Mouse (Mus musculus): Measurements from ENCODE around the gene Lsamp.

The Lsamp gene

DNA sequence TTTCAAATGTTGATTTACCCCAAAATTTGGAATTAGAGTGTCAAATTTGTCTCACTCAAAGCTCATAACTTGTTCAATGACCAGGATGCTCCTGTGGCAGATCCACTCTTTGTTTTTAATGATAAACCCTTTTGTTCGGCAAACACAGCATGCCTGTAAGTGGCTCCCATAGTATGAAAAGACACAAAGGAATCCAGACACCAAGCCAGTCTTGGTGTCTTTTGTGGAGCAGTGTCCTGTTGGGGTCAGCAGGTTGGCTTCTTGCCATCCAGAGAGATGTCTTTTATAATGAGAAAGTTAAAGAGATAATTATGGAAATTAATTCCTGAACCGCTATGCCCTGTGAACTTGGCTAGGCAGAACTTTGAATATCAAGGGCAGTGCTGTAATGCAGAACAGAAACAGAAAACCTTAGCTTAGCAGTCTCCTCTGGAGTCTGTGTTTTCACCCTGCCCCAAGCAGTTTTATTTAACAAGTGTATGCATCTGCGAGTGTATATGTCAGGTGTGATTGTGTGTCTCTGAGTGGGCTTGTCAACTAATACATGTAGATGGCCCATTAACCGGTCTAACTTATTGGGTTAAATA lies 310.2 kb downstream of the Lsamp start:
- DNase-seq, result no peak

- no peak for DNase-seq
Measured at GRCm38 (mm10) chr16:40295240-40295639, 311.1 kb downstream of the Lsamp start.

DNA sequence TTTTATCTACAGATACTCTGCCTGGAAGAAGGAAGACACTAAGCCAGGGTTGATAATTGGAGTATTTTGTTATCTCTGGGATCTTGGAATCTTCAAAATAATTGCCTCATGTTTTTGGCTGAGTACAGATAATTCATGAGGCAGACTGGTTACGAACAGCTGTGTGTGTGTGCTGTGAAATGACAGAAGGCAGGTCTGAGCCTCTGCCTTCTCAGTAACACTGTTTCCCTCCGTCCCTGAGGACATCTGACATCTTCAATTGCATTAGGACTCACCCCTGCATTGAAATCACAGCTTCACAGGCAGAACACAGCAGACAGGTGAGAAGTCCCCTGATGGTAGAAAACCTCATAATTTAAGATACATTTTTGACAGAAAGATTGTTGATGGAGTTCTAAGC lies 323.5 kb downstream of the Lsamp start:
- no peak for DNase-seq

DNA sequence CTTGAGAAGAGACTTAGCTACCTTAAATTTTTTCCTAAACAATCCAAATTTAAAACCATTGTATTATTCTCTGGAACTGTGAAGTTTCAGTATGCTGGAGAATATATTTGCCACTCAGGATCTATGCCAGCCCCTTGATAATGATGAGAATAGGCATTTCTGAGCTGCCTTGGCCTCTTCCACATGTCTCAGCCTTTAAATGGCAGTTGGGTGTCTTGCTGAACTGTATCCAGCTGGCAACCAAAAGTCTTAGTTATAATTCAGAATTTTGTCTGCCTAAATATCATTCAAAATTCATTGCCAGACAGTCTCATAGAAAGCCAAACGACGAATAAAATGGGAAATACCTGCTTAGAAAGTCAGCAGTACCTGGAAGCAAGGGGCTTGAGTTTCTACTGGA lies 332.0 kb downstream of the Lsamp start:
- DNase-seq, result no peak

- no peak for DNase-seq
Measured at GRCm38 (mm10) chr16:40324811-40325210, 340.6 kb downstream of the Lsamp start.

DNA sequence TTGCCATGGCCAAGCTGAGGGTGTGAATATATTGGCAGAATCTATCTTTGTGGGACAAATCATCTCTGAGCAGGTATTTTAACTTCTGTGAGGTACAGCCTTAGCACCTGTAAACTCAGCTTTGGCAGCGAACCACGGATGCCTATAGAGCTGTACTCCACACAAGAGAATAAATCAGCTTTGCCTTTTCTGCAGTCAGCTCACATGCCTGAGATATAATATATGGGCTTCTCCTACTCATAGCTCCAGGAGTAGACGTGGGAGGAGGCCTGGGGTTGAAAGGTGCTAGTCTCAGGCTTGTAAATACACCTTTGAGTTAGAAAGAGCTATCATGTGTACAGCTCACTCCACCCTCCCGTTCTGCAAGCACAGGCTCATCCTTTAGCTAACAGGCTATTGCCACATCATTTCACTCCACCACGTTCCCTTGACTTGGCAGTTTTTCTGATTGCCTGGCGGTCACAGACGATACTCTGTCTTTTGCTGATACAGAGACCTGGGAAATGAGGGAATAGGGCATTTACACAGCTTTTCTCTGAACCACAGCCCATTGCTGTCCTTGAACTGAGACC lies 344.2 kb downstream of the Lsamp start:
- no peak for DNase-seq

- DNase-seq, result no peak
Measured at GRCm38 (mm10) chr16:40369677-40370076, 385.5 kb downstream of the Lsamp start.

DNA sequence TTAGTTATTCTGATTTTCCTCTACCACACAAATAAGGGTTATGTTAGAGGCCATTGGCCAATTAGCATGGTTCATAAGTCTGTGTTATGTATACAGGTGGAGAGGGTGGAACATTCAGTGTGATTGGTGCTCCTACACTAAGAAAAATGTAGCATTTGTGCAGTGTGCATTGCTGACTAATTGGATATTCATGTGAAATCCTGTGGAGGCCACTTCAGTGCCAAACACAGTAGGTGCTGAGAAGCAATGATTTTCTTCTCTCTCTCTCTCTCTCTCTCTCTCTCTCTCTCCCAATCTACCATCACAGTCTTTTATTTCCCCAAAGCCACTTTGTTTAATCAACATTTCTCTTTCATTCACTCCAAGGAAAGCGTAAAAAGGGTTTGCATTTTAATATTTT lies 387.1 kb downstream of the Lsamp start:
- DNase-seq, result no peak

DNA sequence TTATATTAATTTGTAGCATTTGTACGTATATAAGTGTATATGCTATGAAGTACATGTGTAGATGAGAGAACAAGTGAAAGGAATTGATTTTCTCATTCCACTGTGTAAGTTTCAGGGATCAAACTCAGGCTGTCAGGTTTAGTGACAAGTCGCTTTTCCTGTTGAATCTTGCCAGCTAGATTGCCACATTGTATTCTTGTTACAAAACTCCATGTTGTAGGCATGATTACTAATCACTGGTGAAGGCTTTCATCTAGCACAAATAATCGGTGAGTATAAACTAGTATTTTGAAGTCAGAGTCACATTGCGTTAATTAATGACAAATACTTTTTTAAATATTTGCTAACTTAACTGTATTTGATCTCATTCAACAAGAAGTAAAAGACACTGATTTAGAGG lies 391.2 kb downstream of the Lsamp start:
- DNase-seq, result no peak

- DNase-seq, result no peak
Measured at GRCm38 (mm10) chr16:40377129-40377799, 393.1 kb downstream of the Lsamp start.

- DNase-seq, result no peak
Measured at GRCm38 (mm10) chr16:40392106-40392505, 407.9 kb downstream of the Lsamp start.

DNA sequence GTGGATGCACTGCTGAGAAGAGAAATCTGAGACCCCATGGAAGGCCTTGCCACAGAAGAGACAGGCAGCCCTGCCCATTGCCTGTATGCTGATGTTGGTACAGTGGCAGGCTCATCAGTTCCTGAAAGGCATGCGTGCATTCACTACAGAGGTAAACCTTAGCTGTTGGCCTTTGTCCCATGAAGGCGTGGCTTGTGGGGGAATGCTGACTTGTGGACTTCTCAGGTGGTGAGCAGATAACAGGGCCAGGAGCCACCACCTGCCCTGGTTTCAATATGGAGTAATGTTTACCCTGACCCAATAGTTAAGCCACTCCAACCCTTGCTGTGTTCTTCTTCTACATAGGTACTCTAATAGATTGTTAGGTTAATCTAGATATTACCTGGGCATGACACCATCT lies 415.4 kb downstream of the Lsamp start:
- no peak for DNase-seq

- no peak for DNase-seq
Measured at GRCm38 (mm10) chr16:40434280-40434679, 450.1 kb downstream of the Lsamp start.

GRCm38 (mm10) chr16:40436415-40436814 lies 452.3 kb downstream of the Lsamp start:
- no peak for DNase-seq

DNA sequence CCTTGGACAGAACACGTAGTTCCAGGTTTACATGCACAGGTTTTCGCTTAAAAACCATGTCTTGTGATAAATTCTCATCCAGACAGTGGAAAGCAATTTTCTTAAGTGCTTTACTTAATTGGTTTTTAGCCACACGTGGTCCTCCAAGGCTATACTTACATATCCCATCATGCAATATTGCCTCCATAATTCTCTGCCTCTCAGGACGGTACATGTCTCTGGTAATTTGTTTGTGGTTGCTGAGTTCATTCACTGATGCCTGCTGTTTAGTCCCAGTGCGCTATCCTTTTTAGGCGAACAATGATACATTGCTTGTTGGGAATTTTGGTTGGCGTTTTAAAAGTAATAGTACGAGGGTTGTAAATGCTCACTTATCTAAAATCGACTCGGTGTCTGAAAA lies 453.7 kb downstream of the Lsamp start:
- no peak for DNase-seq

DNA sequence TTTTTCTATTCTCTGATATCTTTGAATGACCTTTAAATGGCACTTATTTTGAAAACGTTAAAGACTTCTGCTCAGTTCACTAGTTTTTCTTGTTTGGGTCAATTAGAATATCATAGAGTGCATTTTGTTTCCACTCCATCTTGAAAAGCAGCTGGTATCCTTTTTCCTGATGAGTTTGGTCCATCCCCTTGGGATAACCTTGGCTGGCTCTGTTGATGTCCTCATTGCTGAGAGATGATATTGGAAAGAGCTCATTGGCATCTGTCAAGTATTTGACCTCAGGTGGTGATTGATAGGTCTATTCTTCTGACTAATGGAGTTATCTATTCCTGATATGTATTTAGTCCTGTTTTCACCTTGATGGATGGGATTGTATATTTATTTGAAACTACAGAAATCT lies 454.7 kb downstream of the Lsamp start:
- no peak for DNase-seq

- no peak for DNase-seq
Measured at GRCm38 (mm10) chr16:40446587-40446986, 462.4 kb downstream of the Lsamp start.

DNA sequence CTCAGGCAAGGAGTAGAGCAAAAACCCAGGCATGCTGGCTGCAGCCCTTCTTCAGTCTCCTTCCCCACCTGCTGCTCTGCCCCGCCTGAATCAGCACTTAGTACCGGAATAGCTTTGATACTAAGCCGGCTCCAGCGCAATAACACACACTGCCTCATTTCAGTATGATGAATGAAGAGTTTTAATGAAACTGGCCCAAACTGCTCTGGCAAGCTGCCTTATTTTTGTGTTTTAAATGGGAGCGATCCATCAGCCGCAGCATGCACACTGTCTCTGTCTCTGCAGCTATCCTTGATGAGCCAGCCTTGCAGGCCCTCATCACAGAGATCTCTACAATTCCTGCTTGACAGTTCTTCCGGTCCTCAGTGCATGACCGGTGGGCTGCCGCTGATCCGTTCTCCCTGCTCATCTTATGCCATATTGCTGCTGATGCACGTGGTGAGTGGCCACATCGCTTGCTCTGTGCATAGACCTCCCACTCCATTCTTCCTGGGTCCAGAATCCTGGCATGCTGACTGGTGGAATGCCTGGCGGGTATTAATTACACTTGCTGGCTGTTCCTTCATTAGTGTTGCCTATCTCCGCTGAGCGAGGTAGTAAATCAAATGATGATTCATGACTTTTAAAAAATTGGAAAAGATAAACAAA lies 479.4 kb downstream of the Lsamp start:
- peak in 1 of 2 experiments; percentile 15 for DNase-seq

GRCm38 (mm10) chr16:40466596-40466995 lies 482.4 kb downstream of the Lsamp start:
- DNase-seq, result no peak

DNA sequence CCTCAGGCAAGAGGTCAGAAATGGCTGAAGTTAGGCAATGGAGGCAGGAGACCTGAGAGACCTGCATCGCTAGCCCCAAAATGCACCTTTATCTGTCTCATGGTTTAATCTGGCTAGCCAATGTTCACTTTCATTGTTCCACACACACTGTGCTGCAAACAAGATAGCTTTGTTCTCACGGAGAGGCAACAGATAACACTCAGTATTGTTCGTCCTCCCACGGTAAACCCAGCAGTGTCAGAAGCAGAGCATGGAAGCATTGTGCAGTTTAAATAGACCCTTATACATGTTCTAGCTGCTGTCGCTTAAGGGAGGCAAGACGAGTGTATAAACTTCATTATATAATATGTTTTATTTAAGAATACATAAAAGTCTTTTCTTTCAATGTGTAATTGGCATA lies 486.8 kb downstream of the Lsamp start:
- DNase-seq, result no peak

DNA sequence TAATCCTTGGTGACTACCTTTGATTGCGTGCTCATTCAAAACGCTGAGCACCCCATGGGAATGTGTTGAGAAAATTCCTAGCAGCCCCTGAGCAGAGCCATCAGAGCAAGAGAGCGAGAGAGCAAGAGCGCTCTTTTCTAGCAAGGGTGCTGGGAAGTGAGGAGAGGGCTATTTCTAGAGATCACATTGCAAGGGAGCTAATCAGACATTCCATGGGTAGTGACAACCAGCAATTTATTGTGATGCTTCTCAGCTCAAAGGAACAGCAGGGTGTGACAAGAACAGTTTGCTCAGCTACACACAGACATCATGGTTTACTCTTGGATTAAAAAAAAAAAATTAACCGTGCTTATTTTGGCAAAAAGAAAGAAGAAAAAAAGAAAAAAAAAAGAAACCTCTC lies 487.8 kb downstream of the Lsamp start:
- DNase-seq, result no peak

DNA sequence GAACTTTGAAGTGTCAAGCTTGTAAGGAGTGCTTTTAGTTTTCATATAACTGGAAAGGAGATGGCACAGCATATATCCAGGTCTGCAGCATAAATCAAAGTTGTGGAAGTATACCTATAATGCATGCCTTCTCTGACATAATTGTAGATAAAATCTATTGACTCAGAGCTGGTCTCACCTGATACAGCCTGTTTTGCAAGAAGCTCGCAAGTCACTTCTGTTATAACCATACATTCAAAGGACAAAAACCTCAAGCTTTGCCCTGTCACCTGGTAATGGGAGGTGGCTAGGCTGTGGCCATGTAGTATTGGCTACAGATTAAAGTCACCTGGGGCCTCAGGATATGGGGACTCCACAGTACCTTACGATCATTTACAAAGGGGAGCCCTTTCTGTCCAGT lies 507.4 kb downstream of the Lsamp start:
- no peak for DNase-seq

DNA sequence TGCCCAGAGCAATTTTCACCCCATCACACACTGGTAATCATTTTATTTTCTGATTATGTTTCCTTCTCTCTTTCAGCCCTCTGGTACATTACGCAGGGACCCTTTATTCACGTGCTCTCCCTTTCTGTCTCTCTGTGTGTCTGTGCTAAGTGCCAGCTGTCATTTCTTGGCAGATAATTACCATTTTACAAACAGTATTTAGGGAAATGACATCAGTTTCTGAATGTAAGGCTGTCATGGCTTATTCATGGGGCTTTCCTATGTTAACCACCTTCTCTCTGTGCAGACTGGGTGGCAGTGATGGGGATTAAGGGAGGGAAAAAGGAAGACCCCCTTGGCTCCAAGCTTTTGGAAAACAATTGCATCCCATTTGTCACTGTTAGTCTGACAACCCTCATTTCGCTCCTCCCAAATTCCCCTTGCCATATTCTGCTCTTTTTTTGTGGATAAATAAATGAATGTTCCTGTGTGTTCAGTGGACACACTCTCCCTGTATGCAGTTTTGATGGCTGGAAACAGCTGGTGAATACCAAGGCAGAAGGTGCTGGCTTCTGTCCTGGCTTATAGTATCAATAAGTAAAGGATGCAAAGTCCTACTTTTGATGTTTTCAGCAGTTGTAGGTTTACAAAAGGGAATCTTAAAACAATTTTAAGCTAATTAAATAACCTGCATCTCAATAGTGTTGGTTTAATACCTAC lies 520.2 kb downstream of the Lsamp start:
- no peak for DNase-seq

Data from lung, postnatal 4 days (tissue).